Mouse (Mus musculus) ovary, postnatal 36 days (tissue): ENCODE measurements at regions not wholly inside any gene's neighbourhood (a gene's known extent, or its start where the extent isn't known, plus 50 kb on each side); places are given as distances from the start of the nearest gene placed in this dataset.

Experiments used
- DNase-seq: peaks from one replicate; pipeline ENCODE4 v3.0.0; 2022; ENCODE audit warnings: low spot score, mixed read lengths

GRCm38 (mm10) chr19:26258677-26259076 lies 346.2 kb upstream of the Smarca2 start:
- DNase-seq = no peak

- no peak for DNase-seq
Measured at GRCm38 (mm10) chr19:26261530-26261929, 343.3 kb upstream of the Smarca2 start.

- DNase-seq = no peak
Measured at GRCm38 (mm10) chr19:26296360-26296759, 308.5 kb upstream of the Smarca2 start.

DNA sequence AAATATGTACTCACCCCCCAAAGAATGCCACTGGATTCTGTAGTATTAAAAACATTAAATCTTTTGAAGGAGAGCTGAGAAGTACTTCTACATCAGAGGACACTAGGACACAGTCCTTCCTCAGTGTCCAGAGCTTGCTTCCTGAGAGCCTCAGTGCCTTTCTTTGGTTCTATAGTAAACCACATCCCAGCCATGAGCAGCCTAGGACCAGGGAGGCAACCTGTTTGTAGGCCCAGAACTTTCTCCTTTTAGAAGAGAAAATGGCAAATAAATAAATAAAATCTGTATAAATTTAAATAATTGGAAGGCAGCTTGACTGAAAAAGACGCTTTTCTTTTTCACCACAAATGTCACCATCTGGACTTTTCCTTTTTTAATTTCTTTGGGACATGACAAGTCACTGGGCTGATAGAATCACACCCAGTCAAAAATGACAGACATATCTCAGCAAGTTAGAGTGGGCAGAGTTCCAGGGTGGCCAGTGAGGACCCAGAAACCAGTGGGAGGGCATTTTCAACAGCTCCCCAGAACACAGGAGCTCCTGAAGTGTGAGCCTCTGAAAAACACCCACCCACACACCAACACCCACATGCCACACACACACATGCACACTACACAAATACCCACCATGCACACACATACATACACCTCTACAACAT lies 296.2 kb upstream of the Smarca2 start:
- no peak for DNase-seq

DNA sequence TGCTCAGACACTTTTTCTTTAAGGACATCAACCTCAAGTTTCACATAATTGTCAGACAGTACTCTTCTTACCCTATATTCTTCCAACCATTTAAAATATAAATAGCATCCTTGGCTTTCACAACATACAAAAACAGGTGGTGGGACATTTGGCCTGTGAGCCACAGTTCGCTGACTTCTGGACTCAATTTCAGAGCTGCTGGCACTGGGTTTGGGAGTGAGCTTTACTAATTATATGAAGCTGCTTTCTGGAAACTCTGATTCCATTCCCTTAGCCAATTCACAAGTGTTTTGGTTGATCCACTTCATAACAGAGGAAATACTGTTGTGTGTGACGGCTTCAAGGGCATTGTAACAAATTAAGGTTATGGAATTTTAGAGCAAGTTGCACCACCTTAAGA lies 285.9 kb upstream of the Smarca2 start:
- DNase-seq = no peak

DNA sequence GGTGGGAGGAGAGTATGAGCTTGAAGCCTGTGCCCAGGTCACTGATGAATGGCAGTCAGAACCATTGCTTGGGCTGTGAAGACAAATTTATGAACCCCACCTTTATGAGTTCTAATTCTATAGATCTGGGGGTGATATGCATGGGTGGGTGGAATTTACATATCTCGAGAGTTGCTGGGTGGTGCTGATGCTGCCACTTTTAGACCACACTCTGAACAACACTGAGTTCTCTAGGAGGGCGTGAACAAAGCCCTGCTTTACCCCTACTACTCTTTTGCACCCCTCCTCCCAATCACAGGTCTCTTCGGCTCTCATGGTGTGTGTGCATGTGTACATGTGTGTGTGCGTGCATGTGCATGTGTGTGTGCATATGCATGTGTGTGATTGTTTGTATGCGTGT lies 281.2 kb upstream of the Smarca2 start:
- DNase-seq = no peak

DNA sequence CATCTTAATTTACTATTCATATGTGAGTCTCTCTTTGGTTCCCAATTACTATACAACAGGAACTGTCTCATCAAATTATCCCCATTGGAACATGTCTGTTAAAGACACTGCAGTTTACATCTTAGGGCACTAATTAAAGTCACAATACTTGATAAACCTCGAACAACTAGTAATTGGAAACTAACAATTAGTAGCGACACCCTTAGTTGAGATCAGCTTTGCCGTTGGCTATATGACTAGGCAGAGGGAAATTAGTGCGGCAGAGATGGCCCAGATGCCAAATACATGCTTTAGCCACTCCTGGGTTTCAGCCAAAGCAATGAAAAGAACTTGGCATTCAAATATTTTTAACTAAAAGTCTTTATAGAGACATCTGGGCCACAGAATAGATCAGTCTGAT lies 265.7 kb upstream of the Smarca2 start:
- DNase-seq = no peak

GRCm38 (mm10) chr19:26340155-26340554 lies 264.7 kb upstream of the Smarca2 start:
- no peak for DNase-seq

DNA sequence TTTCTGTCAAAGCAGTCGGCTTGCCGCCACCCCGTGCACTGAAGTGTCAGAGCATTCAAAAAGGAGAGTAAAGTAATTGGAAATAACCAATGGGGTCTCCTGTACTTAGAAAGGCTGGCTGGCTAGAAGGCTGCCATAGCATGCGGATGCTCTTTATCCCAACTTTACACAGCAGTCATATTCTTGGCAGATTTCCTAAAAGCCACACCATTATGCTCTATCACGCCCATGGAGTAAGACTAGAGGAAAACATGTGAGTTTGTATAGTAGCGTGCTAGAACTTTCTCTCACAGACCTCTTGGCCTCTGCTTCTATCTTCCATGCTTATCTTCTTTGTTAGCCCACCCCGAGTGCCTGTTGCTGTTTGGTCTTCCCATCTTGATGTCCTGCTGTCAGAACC lies 249.8 kb upstream of the Smarca2 start:
- DNase-seq = no peak

DNA sequence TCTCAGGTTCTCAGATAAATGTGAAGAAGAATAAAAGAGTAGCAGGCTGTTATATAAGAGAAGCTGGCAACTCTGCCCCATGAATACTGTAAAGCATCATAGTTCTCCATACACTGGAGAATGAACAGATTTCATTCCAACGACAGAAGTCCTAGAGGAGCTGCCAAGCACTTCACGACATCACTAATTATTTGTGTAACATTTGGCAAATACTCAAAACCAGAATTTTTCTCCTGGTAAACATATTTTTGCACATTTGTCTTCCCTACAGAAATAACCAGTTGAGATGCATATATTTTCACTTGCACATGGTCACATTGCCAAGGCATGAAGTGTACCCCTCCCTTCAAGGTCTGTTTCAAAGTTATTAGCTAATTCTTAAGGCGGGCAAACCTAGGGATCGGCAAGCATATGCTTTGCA lies 220.9 kb upstream of the Smarca2 start:
- no peak for DNase-seq

DNA sequence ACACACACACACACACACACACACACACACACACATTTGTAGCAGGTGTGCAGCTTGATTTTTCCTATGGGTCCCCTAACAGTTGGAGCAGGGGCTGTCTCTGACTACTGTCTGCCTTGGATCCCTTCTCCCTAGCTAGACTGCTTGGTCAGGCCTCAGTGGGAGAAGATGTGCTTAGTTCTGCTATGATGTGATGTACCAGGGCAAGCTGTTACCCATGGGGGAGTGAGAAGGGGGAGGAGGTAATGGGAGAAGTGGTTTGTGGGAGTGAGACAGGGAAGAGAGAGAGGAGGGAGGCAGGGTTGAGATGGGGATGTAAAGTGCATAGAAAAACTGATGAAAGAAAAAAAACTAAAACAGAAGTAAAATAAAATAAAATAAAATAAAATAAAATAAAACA lies 218.8 kb upstream of the Smarca2 start:
- DNase-seq = no peak

DNA sequence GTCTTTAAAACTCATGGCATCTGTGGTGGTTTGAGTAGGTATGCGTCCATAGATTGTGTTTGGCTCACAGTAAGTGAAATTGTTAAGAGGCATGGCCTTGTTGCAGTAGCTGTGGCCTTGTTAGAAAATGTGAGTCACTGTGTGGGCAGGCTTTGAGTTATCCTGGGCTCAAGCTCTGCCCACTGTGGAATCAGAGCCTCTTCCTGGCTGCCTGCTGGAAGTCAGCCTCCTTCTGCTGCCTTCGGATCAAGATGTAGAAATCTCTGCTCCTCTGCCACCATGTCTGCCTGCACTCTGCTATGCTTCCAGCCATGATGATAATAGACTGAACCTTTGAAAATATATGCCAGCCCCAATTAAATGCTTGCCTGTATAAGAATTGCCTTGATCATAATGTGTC lies 192.2 kb upstream of the Smarca2 start:
- no peak for DNase-seq

- DNase-seq = no peak
Measured at GRCm38 (mm10) chr19:26414476-26415024, 190.3 kb upstream of the Smarca2 start.

- no peak for DNase-seq
Measured at GRCm38 (mm10) chr19:26419781-26420180, 185.1 kb upstream of the Smarca2 start.

- DNase-seq = no peak
Measured at GRCm38 (mm10) chr19:26439163-26439562, 165.7 kb upstream of the Smarca2 start.

- no peak for DNase-seq
Measured at GRCm38 (mm10) chr19:26445309-26445708, 159.5 kb upstream of the Smarca2 start.

- DNase-seq = no peak
Measured at GRCm38 (mm10) chr19:26447427-26448023, 157.3 kb upstream of the Smarca2 start.

DNA sequence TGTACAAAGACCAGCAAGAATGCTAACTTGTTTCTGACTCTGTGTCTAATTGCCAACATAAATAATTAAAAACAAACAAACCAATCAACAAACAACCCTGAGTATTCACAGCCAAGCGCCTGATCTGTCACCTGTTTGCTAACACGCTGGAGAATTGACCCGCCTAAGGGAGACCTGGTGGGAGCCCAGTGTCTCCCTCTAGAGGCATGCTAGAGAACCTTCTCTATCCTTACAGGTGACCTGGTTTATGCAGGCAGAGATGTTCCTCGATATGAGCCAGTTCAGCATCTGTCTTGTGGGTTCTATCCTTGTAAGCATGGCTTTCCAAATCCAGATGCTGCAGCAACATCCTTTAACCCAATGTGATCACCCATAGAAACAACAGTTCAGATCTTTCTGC lies 143.1 kb upstream of the Smarca2 start:
- DNase-seq = no peak

DNA sequence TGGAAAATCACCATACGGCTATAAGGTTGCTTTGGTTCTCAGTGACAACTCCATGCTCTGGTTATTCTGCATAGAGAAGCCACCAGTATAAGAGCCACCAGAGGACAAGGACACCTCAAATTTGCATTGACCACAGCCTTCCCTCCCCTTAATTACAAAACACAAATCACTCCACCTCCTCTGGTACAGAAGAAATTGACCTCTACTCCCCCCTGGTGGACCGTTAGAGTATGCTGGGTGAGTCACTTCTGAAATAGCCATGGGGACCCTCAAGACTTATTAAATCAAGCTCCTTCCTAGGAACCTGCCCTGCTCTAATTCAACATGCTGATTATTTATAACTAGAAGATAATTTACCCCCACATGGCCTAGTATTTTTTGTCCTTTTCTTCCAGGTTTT lies 139.6 kb upstream of the Smarca2 start:
- no peak for DNase-seq

- DNase-seq = no peak
Measured at GRCm38 (mm10) chr19:26466244-26466643, 138.6 kb upstream of the Smarca2 start.

GRCm38 (mm10) chr19:26467179-26467651 lies 137.6 kb upstream of the Smarca2 start:
- no peak for DNase-seq

GRCm38 (mm10) chr19:26472659-26473058 lies 132.2 kb upstream of the Smarca2 start:
- DNase-seq = no peak

- no peak for DNase-seq
Measured at GRCm38 (mm10) chr19:26473211-26473610, 131.6 kb upstream of the Smarca2 start.

DNA sequence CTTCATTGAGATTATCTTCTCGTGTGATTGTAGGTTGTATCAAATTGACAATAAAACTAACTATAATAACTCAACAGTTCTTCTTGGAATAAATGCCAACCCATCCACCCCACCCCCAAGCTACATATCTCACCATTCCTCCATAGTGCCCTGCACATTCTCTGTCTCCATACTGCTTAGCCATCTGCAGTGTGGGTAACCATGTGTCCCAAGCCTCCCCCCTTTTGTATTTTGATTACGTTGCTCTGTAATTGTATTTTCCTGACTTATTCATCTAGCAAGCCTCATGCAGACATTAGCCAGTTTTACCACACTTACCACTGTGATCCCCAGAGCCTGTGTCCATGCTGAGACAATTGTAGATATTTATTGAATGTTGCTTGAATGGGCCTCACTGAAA lies 129.7 kb upstream of the Smarca2 start:
- no peak for DNase-seq
